Mouse (Mus musculus): ENCODE results near the gene Rpl3.

- TF ChIP-seq POLR2A (IDR thresholded peaks at IDR 0.05; ENCODE audit: borderline replicate concordance, insufficient read depth, low read length) (no peak), CTCF (IDR thresholded peaks at IDR 0.05; ENCODE audit: borderline replicate concordance, insufficient read depth, low read depth, low read length) (no peak)
Observed at GRCm38 (mm10) chr15:80094201-80094600, 2.5 kb upstream of the Rpl3 start.

Measured in cerebellum, adult 2 months (tissue).